Mouse (Mus musculus): ENCODE data around the gene Apela.

- TF ChIP-seq TAL1 (IDR thresholded peaks at IDR 0.05; ENCODE audit: low read length) (no peak), GATA1 (IDR thresholded peaks at IDR 0.05; ENCODE audit: low read length) (no peak)
Measured at GRCm38 (mm10) chr8:65080731-65081130, 43.6 kb upstream of the Apela start.

Data from erythroblast, embryonic 14.5 days (primary cell).